Mouse (Mus musculus) layer of hippocampus, postnatal 25 days (tissue): ENCODE data around the gene Atad3a. TPM values are rescaled to one million over a fixed set of nuclear protein-coding genes. Genes with fewer than 3 reads are reported as not detected.
A peak's percentile ranks its signal among the peaks of the same experiment; 100 is the strongest.

ENCODE experiments used
- DNase-seq, 2 experiments: peaks; one replicate each; pipeline ENCODE4 v3.0.0; 2022; ENCODE audit warnings: mixed read lengths in 2 of 2, low spot score in 1 of 2; ENCODE audit errors: extremely low spot score in 1 of 2
- total RNA-seq, 2 experiments: library from RNA; stranded (reverse); gene quantifications; 2 replicates each; pipeline ENCODE4 v1.2.3; 2021

The Atad3a gene
- total RNA-seq, 2 experiments from 2014 or later: 47.5 to 56.3 TPM

DNA sequence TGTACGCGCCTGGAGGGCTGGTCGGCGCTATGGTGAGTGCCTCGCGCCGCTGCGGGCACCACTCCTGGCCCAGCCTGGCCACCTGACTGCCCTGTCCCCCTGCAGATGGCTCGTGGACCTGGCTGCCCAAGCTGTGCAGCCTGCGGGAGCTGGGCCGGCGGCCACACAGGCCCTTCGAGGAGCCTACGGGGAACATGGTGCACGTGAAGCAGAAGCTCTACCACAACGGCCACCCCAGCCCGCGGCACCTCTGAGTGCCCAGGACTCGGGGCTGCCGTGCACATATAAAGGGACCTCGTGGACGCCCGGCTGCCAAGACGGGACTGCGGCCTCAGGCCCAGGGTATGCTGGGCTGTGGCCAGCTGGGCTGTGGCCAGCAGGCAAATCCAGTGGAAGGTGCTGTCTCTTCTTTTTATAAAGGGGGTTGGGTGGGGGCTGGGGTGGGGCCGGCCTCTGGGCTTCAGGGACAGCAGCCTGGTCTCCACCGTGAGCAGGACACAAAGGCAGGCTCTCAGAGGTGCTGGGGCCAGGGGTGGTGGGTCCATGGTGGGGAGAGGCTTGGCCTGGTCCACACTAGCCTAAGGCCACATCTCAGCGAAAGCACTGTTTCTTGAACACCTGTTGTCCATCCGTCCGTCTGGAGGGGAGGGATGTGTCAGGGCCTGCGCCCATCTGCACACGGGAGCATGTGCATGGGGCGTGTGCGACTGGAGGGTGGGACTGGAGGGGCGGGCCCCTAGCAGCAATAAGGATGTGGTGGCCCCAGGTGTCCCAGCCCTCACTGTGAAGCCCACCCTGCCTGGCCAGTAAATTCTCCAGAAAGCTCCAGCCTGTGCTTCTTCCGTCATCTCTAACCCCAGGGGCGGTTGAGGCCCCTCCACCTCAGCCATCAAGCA, 20.9 kb downstream of the Atad3a start:
- no peak for DNase-seq

DNA sequence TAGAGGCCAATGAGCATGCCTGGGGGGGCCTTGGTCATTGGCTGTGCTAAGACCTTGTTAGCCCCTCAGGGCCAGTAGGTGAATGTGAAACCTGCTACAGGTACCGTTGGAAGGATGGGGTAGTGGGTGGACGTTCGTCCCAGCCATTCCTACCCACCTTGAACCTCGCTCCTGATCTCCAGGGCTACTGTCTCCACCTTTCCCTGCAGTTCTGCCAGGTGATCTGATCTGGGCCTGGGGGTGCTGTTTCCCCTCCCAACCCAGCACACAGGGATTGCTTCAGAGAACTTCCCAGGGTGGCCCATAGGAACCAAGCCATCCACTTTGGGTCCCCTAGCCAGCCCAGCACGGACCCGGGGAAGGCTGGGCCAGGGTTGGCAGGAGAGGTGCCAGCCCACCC, 21.7 kb downstream of the Atad3a start:
- no peak for DNase-seq

DNA sequence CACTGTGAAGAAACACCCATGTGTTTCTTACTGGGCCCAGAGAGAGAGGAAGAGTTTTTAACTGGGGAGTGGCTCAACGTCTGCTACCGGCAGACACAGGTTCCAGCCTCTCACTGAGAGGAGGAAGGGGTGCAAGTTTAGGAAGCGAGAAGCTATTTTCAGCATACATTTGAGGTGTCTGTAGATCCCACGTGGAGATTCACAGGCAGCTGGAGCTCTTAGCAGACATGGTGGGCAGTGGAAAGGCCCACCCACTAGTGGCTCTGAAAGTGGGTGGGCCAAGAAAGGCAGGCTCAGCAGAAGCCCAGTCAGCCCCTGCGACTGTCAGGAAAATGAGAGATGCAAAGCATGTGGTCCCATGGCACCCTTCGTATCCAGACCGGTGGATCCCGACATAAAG, 22.6 kb downstream of the Atad3a start:
- DNase-seq: no peak

DNA sequence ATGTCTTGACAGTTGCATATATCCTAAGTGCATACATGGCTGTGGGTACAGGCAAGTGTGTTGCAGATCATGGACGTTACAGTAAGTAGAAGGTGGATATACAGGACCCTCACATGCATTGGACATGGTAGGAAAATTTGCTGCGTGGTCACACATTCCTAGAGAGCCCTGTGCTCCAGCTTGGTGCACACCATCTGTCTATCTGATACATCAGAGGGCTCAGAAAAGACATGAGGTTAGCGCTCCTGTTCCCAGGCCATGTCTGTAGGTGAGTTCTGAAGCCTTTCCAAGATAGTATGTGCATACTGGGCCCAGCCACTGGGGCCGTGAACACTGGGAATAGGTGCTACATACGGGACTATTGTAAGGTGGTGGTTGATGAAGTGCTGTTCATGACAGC, 24.5 kb downstream of the Atad3a start:
- no peak for DNase-seq

DNA sequence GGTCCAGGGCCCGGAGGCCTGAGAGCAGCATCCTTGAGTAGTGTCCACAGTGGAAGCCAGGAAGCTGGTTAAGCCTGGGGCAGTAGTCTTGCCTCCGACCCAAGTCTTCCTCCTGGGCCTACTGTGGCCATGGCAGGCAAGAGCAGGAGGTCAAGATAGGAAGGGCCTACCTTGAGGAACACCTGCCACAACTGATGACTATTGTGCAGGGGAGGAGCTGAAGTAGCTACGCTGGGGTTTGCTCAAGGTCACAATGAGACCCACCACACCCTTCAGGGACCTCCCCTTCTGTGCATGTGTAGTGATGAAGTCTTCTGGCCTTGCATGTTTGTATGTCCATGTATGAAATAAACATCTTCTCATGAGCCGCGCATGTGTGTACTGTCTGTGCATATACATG, 25.1 kb downstream of the Atad3a start:
- DNase-seq: no peak

DNA sequence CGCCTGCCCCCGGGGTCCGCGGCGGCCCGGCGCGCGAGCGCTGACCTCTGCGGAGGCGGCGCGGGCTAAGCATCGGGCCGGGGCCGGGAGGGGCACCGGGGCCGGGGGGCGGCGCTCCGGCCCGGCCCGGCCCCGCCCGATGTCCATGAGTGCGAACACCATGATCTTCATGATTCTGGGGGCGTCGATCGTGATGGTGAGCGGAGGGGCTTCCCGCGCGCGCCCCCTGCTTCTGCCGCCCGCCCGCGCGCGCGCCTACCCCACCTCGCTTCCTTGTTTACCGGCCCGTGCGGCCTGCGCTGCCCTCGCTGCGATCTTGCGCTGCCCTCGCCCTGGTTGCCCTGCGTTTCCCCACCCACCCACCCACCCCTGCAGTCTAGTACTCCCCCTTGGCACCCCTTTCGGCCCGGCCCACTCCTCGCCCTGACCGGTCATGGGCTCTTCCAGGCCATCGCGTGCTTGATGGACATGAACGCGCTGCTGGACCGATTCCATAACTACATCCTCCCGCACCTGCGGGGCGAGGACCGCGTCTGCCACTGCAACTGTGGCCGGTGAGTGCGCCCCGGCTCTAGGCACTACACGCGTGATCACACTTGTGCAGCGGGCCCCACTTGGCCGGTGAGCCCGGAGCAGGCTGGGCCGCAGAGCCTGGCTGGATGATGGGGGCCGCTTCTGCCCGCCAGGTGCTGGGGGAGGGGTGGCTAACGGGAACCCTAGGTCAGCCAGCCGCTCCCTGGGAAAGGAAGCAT, 25.8 kb downstream of the Atad3a start:
- peak; percentile 29 to 41 for DNase-seq

DNA sequence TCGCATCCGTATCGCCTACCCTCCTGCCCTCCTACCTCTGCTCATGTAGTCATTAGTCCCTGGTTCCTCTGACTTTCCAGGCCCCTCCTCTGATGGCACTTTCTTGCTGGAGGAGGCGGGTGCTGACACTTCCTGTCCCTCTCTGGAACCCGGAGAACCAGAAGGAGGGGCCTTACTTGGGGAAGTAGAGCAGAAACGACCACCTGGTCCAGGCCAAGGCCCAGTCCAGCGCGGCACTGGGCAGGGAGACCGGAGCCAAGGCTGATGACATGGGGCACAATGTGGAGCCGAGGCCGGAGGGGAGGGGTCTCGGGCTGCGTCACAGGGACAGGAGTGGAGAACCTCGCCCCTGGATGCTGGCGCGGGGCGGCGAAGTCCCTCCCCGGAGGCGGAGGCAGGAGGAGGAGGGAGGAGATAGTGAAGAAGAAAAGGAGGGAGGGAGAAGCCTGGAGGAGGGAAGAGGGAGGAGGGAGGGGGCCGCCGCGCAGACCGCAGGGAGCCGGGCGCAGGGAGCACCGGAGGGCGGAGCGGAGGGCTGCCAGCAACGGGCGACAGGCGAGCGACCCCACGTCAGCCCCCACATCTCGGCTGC, 26.4 kb downstream of the Atad3a start, which contains the start of gene Tmem240:
Gene Tmem240, plus strand, starts transcription at position 451 of the 592 bp plus-strand sequence.
- peak; percentile 72 to 76 for DNase-seq

DNA sequence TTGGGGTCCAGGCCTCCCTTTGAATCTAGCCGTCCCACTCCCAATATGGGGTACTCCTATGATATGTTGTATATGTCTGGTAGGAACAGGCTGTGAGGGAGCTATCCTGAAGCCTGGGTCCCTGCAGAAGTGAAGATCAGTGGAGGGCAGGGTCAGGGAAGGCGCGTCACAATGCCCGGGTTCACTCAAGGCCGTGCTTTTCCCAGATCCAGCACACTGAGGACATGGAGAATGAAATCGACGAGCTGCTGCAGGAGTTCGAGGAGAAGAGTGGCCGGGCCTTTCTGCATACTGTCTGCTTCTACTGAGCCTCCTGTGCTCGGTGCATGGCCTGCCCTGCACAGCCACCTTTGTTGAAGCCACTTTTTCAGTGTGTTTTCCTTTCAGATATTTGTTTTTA, 27.6 kb downstream of the Atad3a start:
- no peak for DNase-seq

DNA sequence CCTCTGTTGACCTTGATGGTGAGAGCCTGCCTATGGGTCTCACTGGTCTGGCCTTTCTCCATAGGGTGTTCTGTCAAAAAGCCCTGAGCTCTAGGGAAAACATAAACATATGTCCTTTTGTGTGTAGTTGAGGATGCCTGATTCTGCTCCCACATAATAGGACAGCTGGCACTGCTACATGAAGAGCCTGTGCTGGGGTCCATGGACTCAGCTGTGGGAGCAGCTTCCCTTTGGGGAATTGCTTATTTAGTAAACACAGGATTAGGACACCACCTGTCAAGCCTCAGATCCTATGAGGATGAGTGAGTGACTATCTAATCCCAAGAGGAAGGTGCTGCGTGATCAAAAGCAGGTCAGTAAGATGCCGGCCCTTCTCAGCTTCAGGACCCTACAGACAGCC, 32.9 kb downstream of the Atad3a start:
- DNase-seq: no peak

DNA sequence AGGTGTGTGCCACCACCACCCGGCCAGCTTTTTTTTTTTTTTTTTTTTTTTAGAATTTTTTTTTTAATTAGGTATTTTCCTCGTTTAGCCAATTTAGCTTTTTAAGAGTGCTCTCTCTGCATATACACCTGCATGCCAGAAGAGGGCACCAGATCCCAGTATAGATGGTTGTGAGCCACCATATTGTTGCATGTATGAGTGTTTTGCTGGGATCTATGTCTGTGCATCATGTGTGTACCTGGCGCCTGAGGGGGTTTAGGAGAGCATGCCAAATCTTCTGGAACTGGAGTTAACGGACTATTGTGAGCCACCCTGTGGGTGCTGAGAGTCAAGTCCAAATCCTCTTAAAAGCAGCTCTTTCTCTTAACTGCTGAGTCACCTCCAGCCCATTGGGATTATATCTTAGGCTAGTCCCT, 39.2 kb downstream of the Atad3a start:
- DNase-seq: no peak

DNA sequence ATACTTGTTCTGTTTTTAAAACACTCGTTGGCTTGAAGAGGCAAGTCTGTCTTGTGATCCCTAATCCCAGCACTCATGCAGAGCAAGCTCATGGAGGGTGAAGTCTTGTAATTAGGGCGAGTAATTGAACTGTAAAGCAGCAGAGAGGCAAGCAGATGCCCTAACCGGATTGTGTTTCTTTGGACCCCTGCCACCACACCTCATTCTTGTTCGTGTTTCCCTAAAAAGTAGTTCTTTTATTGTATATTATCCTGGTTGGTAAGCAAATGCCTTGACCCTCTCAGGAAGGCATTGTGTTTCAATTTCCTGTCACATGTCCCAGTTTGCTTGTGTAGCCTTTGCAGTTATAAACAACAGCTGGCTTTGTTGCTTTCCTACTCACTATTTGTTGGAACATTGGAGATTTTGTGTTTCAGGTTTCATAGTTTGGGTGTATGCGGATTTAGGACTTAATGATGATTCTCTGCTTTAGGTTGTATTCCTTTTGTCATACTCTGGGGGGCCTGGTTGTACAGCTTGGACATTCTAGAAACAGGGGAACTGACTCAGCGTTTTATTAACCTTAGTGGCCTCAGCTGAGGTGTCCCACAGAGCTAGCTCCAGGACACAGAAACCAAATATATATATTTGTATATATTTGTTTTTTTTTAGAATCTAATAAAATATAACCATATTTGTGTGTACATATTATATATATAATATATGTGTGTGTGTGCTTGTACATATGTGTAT, 50.2 kb downstream of the Atad3a start:
- no peak for DNase-seq

DNA sequence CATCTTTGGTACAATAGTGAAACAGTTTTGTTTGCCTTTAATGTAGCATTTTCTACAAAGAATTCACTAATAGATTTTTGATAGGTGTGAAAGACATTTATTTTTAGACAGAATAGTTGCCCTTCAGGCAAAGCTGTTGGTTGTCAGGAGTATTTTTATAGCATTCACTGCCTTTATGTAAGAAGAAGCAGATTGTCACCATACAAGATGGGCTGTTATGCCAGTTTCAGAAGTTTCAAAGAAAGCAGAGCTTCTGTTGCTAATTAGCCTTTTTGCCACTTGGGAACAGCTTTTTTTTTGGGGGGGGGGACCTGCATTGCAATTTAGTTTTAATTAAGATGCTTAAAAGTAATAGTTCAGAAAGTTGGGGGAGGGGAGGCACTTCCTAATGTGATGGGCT, 51.9 kb downstream of the Atad3a start:
- DNase-seq: no peak

DNA sequence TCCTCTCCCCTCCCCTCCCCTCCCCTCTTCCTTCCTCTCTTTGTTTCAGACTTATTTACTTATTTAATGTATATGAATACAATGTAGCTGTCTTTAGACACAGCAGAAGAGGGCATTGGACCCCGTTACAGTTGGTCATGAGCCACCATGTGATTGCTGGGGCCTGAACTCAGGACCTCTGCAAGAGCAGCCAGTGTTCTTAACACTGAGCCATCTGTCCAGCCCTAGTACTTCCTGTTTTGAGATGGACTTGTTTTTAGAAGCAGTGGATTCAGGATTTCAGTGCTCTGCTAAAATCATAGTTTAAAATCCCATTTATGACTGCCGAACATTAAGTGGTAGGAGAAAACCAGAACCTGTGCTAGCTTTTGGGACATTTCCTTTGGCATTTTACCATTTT, 52.3 kb downstream of the Atad3a start:
- DNase-seq: no peak

DNA sequence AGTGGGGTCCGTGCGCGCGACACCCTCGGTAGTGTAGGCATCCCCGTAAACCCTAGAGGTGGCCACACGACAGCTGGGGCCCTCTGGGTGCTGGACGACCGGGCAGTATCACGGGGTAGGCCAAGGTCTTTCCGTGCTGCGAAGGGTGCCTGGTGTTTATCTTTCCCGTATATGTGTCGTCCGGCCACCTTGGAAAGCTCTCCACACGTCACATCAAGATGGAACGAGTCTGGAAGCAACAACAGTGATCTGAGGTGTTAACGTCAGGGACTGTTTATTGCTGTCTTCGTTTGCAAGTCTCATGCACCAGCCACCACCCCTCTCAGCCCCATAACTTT, 55.3 kb downstream of the Atad3a start:
- no peak for DNase-seq

DNA sequence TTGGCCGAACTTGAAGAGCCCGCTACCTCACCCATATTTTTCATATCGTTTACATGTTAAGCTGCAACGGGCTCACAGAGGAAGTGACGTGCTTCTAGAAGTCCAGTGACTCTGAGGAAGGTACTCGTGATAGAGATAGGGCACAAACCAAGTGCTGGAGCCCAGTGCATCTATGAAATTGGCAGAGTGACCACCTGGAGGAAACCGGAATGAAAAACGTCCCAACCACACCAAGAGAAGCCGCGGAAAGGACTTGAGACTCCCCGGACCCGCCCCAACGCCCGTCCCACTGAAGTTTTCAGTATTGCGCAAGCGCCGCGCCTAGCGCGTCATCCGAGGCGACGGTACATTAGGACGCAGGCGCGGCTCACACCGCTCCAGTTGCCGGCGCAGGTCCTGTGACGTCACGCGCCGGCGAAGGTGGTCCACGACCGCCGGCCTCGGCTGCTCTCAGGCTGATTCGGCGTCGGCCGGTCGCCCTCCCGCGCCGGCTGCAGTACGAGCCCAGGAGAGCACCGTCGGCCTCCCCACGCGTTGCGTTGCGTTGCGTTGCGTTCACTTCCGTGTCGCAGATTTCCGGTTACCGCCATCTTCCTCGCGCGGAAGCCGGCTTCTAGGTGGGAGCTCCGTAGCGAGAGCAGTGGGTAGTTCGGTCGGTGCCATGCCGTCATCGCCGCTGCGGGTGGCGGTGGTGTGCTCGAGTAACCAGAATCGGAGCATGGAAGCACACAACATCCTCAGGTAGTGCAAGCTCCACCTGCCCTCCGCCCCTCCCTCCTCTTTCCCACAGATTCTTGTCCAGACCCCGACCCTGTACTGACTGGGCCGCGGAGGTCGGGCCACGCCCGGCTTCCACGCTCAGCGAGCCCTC, 55.9 kb downstream of the Atad3a start, which contains the start of gene Ssu72:
Gene Ssu72, plus strand, starts transcription at position 80 of the 871 bp plus-strand sequence.
- DNase-seq: peak; percentile 94 to 98

DNA sequence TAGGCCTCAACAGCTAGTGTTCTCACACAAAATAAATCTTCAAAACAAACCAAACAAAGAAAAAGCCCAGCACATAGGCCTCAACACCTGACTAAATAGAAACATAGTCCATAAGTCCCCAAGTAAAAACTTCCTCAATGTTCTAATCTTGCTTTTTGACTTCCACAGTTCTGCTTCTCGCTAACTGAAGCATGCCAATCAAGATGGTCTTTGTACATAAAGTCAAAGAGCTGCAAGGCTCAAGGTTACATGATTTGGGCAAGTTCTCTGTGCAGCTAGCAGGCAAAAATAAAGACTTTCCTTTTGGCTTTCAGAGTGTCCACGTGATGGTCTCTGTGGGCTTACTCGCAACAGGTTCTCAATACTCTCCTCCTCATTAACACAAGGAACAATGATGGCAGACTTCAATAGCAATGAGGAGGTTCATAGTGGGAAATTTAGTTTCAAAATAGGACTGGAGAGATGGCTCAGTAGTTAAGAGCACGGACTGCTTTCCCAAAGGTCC, 57.4 kb downstream of the Atad3a start:
- DNase-seq: no peak

DNA sequence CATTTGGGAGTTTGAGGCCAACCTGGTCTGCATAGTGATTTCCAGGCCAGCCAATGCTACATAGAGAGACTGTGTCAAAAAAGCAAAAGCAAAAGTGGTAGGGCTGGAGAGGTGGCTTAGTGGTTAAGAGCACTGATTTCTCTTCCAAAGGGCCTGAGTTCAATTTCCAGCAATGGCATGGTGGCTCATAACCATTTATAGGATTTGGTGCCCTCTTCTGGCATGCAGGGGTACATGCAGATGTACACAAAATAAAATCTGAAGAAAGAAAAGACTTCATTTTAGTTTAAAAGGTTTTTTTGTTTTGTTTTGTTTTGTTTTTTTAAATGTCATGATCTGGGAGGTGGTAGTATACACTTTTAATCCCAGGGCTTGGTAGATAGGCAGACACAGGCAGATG, 60.5 kb downstream of the Atad3a start:
- DNase-seq: no peak

DNA sequence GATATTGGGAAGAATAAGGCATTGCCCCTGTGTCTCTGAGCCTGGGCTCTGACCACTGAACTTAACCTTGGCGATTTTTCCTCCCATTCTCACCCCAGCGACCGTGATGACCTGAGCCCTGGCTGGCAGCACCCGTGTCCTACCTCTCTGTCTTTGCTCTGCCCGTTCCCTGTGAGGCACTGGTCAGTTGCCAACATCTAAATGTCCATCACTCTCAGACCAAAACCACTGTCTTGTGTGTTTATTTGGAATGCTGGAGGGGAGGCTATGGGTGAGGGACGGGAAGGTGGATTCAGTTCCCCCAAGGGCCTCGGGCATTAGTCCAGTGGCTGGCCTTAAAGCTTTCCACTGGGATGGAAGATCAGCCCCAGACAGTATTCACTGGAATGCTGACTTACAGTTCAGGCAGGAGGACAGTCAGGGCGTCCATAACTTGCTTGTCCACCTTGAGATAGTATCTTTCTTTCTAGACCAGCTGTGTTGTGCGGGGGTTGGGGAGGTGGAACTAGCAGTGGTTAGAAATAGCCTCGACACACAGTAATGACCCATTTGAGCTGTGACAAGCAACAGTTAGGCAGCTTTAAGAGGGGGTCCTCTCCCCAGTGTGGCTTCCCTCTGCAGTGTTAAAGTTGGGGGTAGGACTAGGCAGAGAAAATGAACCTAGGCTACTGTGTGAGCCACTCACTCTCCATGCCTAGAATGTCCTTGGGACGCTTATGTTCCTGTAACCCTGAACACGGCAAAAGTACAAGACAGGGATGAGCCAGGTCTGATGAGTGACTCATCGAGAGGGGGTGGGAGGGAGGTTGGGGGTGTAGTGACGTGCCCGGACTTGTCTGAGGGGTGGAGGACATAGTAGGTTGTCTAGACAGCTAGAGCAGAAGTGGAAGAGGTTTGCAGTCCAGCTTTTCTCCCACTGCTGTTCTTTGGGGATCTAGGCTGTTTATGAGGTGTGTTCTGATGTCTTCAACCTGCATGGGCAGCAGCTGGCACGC, 64.3 kb downstream of the Atad3a start:
- no peak for DNase-seq
